Mouse (Mus musculus): Measurements from ENCODE around the gene Hist2h2be.
"Not testable (repeated sequence)": the region's sequence is repeated elsewhere in the genome, so short reads cannot be mapped to it uniquely, and the experiment has no call there.

Gene Hist2h2be

DNA sequence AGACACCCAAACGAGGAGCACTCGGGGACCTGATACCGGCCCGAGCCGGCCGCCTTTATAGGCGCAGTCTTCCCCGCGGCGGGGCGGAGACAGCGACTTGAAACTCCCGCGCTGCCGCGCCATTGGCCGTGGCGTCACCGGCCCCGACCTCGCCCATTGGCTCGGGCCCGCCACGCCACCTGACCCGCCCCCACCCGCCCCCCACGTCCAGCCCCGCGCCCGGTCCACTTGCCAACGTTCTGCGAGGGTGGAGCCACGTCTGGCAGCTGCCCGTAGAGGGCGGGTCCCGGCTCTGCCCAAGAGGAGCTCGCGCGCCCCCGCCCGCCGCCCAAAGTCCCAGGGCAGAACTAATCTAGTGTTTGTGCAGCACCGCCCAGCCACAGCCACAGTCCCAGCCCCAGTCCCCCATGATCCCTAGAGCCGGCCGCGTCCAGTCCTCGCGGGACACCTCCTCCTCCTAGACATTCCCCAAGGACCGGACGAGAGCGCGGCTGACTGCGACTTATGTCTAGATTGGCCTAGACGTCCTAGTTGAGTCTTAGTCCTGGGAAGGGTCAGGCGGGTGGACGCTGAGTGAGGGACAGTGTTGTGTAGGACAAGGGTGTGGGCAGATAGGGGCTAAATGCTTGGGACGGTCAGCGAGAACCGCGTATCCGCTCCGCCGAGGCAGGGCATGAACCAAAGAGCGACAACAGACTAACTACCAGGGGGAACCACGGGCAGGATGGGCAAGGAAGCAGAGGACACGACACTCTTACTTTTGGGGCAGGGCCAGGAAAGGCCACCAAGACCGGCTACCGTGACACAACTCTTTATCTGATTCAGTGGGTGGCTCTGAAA lies 18.3 kb downstream of the Hist2h2be start, which contains the start of gene Hist2h3c2:
TSS of gene Hist2h3c2 (minus strand) at position 174 of the 840 bp plus-strand sequence.
- peak; percentile 78 for DNase-seq

DNA sequence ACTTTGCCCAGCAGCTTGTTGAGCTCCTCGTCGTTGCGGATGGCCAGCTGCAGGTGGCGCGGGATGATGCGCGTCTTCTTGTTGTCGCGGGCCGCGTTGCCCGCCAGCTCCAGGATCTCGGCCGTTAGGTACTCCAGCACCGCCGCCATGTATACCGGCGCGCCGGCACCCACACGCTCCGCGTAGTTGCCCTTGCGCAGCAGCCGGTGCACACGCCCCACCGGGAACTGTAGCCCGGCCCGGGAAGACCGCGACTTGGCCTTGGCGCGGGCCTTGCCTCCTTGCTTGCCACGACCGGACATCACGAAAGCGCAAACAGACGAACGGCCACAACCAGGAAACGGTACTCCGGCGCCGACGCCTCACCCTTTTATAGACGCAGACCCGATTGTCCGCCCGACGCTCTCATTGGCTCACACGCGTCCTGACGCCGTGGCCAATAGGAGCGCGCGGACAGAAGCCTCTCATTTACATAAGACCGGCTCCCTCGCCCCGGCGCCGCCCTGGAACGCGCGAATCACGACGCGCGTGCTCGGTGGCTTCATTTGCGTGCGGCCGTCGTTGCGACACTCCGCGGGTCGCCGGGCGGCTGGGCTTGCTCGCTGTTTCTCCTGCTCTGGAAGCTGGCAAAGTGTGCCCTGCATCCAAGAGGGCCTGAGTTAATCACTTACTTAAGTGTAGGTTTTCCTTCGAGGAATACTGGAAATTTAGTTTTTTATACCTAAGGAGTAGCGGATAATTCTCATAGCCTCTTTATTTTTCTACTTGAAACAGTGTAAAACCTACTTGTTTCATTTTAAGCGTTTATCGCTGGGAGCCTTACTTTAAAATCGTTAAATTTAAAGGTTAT lies 19.3 kb downstream of the Hist2h2be start, which contains the start of gene Hist2h2aa2:
TSS of gene Hist2h2aa2 (minus strand) at position 328 of the 850 bp plus-strand sequence.
- DNase-seq, result peak; percentile 97

GRCm38 (mm10) chr3:96240799-96241197 lies 19.9 kb downstream of the Hist2h2be start:
- no peak for DNase-seq

GRCm38 (mm10) chr3:96243921-96244572 lies 23.1 kb downstream of the Hist2h2be start:
- DNase-seq, result peak; percentile 21

DNA sequence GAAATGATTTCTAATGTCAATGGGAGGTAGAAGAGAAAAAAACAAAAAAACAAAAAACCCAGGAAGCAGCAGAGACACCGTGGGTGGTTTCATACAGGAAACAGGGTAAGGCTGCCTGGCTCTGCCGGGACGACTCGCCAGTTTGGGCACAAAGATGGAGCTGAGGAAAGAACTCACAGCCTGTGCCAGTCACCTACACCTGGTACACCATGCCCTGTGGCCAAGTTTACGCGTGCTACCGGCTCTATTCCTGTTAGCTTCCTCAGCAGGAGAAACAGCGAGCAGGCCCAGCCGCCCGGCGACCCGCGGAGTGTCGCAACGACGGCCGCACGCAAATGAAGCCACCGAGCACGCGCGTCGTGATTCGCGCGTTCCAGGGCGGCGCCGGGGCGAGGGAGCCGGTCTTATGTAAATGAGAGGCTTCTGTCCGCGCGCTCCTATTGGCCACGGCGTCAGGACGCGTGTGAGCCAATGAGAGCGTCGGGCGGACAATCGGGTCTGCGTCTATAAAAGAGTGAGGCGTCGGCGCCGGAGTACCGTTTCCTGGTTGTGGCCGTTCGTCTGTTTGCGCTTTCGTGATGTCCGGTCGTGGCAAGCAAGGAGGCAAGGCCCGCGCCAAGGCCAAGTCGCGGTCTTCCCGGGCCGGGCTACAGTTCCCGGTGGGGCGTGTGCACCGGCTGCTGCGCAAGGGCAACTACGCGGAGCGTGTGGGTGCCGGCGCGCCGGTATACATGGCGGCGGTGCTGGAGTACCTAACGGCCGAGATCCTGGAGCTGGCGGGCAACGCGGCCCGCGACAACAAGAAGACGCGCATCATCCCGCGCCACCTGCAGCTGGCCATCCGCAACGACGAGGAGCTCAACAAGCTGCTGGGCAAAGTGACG lies 24.3 kb downstream of the Hist2h2be start, which contains the start of gene Hist2h2aa1:
TSS of gene Hist2h2aa1 (plus strand) at position 495 of the 884 bp plus-strand sequence.
- DNase-seq, result peak; percentile 90

DNA sequence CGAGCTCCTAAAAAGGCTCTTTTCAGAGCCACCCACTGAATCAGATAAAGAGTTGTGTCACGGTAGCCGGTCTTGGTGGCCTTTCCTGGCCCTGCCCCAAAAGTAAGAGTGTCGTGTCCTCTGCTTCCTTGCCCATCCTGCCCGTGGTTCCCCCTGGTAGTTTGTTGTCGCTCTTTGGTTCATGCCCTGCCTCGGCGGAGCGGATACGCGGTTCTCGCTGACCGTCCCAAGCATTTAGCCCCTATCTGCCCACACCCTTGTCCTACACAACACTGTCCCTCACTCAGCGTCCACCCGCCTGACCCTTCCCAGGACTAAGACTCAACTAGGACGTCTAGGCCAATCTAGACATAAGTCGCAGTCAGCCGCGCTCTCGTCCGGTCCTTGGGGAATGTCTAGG lies 25.1 kb downstream of the Hist2h2be start:
- DNase-seq, result not testable (repeated sequence)

- DNase-seq, result peak; percentile 23
Measured at GRCm38 (mm10) chr3:96246427-96246856, 25.5 kb downstream of the Hist2h2be start, which contains the start of gene Hist2h3c1. TSS of gene Hist2h3c1 (plus strand) at chr3:96246685.

DNA sequence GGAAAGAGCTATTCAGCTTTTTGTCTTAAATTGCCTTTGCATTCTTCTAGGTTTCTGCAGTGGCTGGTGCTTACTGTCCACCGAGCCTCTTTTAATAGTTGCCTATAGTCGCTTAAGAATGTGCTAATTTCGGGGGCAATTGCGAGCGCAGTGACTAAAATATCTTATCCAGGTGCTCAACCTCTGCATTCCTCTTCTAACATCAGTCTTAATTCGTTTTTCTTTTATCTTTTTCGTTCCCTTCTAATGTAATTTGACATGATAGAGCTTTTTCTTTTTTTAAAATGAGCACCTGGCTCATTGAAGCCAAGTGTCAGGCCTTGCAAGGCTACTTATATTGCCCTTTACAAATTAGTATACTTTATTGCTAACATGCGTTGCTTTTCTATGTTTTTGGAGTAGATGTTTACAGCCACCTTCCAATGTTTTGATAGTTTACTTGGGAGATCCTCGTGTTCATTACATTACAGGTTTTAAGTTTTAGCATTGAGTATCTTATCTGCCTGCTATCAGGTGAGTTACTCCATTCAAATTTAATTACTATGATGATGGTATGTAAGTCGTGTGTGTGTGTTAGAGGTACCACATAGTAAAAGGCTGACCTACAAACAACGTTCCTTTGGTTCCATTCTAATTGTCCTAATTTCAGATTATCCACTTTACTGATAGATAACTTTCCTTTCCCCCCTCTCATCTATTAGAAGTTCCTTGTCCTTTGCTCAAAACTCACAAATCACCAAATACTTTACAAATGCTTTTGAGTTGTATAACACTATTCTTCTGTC lies 26.6 kb downstream of the Hist2h2be start:
- no peak for DNase-seq

GRCm38 (mm10) chr3:96248141-96249033 lies 27.5 kb downstream of the Hist2h2be start:
- DNase-seq, result no peak

DNA sequence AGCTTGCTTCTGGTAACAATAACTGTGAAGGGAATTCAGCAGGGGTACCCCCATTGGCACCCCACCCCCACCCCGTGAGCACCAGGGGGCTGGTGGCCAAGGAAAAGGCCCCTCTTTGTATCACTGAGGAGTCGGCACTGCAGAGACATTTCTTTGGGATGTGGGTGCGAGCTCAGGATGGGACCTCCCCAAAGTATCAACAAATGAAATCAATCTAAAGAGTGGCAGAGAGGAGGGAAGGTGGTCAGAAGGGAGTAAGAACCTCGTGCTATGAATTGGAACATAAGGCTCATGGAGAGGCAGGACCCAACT lies 28.1 kb downstream of the Hist2h2be start:
- DNase-seq, result no peak

DNA sequence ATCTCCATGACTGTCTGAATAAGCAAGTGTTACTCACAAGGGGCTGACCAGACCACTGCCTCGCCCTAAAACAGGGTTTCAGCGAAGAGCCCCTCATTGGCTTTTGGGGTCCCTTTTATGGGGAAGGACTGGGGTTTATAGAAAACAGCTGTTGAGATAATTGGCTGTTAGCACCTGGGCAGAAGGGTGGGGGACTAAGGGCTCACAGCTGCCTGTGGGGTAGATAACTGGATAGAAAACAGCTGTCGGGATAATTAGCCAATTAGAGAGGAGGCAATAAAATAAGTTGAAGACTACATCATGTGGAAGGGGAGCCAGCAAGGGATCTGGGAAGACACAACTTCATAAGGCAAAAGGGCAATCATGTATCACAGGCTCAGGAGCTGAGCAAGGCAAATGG lies 30.0 kb downstream of the Hist2h2be start:
- no peak for DNase-seq

DNA sequence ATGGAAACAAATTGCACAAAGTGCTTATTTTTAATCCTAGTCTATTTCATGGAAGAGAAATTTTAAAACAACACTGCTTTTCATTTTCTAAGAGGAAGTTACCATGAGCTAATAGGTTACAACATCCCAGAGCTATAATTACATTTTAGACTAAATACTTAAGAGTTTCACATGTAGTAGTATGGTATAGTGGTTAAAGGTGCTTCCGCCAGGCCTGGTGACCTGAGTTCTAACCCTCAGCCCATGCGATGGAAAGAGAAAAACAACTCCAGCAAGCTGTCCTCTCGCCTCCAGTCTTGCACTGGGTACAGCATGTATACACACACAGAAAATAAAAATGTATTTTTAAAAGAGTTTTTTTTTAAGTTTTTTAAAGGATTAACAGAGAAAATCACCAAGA lies 30.9 kb downstream of the Hist2h2be start:
- DNase-seq, result no peak

GRCm38 (mm10) chr3:96254683-96255355 lies 33.9 kb downstream of the Hist2h2be start:
- no peak for DNase-seq

DNA sequence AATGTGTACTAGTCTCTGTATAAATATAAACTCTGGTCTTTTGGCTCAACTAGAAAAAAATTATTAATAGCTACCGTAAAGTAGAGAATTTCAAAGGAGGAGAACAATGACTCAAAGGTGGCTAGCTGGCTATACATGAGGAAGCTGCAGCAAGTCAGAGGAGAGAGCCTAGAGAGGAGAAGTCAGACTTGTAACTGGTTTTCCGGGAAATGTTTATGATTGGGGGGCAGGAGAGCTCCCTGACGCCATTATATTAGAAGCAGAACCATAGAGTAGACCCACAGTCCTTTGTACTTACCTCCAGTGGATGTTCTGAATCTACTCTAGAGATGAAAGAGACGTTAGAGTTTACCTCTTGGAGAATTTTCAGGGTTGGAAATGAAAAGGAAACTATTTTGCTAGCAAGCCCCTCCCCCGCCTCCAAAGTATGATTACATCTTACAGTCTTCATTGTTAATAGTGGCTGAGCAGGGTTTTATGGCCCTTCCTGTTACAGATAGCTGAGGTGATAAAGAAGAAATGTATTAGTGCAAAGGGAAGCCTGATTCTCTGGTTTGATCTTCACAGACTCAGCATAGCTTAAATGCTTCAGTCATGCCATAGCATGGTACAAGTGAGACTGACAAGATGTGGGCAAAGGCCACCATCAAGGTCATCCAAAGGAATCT lies 35.1 kb downstream of the Hist2h2be start:
- no peak for DNase-seq

- no peak for DNase-seq
Measured at GRCm38 (mm10) chr3:96257190-96257589, 36.3 kb downstream of the Hist2h2be start.

DNA sequence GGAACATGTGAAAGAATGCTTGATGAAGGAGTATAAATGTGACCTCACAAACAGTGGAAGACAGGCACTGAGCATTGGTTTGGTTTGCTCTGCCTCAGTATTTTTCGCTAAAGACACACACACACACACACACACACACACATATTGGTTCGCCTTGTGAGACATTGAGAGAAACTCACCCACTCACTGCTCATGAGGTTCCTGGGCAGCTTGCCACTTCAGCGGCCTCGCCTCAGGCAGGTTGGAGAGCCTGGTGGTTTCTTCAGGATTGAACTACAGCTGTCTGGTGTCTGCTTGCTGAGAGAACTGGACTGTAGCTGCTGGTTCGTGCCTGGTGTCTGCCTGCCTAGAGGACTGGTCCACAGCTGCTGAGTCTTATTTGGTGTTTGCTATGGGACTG lies 39.3 kb downstream of the Hist2h2be start:
- DNase-seq, result no peak

GRCm38 (mm10) chr3:96261623-96262022 lies 40.7 kb downstream of the Hist2h2be start:
- DNase-seq, result no peak

DNA sequence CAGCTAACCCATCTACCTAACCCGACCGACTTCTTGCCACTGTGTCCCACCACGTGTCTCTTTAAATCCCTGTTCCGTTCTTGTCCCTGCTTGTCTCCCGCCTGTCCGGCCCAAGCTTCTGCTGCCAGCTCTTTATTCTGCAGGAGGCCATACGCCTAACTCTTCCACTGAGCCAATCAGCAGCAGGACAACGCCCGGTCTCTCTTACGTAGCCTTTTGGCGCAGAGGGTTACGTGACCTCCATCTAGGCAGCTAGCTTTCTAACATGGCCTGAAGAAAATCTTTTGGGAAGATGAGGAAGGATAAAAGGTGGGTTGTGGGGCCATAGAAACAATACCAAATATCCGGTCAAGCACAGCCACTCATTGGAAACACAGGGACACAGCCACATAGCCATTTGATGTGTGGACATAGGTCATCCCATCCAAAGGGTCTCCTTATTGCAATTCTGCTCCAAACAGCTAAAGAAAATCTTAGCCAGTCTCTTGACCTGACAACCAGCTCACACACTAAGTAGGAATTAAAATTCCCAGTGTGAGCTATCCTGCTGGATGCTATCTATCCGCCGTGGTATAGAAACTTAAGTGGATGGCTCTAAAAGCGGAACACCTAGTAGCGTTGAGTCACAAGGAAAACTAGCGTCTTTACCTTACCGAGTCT lies 41.4 kb downstream of the Hist2h2be start:
- DNase-seq, result peak; percentile 86
